In the genomic region with DNA sequence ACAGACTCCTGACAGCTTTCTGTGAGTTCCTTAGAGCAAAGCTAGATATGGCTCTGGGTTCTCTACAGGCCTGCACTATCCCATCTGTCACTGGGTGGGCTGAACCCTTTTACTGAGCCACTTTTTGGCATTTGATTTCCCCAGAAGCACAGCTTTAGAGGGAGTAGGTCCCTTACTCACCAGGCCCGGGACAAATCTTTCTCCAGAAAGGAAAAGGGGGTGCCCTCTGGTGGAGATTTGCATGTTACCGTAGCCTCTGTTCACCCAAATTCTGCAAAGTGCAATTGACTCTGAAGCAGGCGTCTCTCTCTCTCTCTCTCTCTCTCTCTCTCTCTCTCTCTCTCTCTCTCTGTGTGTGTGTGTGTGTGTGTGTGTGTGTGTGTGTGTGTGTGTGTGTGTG, we compare ENCODE assay signal across 8 mouse cellular contexts. TPM values are rescaled to one million over a fixed set of nuclear protein-coding genes. Genes with fewer than 3 reads are reported as not detected.
DNase-seq lines count a peak whose midpoint lies in the region; ATAC-seq and TF ChIP-seq lines count a peak whose summit lies in the region.

No protein-coding gene starts in this region.

- DNase-seq in heart, postnatal 0 days (ENCODE audit: low spot score): no peak
- DNase-seq in 3T3-L1 (ENCODE audit: low read depth, low spot score) (peak; percentile 47), NIH3T3 (ENCODE audit: low read depth) (peak; percentile 65)

- no peak overlapping the region for H3K4me3 ChIP-seq in heart, postnatal 0 days (ENCODE audit: low read depth, low read length)
- H3K4me3 ChIP-seq in heart, embryonic 12.5 days: no peak overlapping the region
- no peak overlapping the region for H3K4me3 ChIP-seq in forebrain, embryonic 16.5 days (replicated peaks; ENCODE audit: low read length)
- no peak overlapping the region for H3K4me3 ChIP-seq in midbrain, embryonic 15.5 days

- H3K4me2 ChIP-seq in heart, postnatal 0 days (ENCODE audit: low read depth, low read length): no peak overlapping the region
- no peak overlapping the region for H3K4me2 ChIP-seq in heart, embryonic 12.5 days
- no peak overlapping the region for H3K4me2 ChIP-seq in forebrain, embryonic 16.5 days (ENCODE audit: low read length)
- no peak overlapping the region for H3K4me2 ChIP-seq in midbrain, embryonic 15.5 days

- no peak overlapping the region for H3K27ac ChIP-seq in heart, postnatal 0 days (ENCODE audit: low read depth)
- H3K27ac ChIP-seq in heart, embryonic 12.5 days (ENCODE audit: poor library complexity, severe bottlenecking): no peak overlapping the region
- H3K27ac ChIP-seq in forebrain, embryonic 16.5 days (ENCODE audit: low read length): no peak overlapping the region
- H3K27ac ChIP-seq in midbrain, embryonic 15.5 days: no peak overlapping the region

- no peak for ATAC-seq in heart, postnatal 0 days (ENCODE audit: insufficient read depth, low read depth)
- no peak for ATAC-seq in heart, embryonic 12.5 days (ENCODE audit: insufficient number of reproducible peaks, low FRiP score)
- ATAC-seq in forebrain, embryonic 16.5 days: peak; percentile 63
- ATAC-seq in midbrain, embryonic 15.5 days (replicated peaks): 0 out of 2 replicates have a peak, but pooled peaks have one; percentile 37
- ATAC-seq in megakaryocyte, adult 5-6 weeks (ENCODE audit: poor library complexity, severe bottlenecking): no peak
- no peak for ATAC-seq in erythroblast, adult 5-6 weeks (replicated peaks; ENCODE audit: low FRiP score, poor library complexity, severe bottlenecking)

- H3K27me3 ChIP-seq in heart, postnatal 0 days (ENCODE audit: control insufficient read depth, insufficient read depth, low read length): peaks cover 26% of the 10 kb centered on the region
- H3K27me3 ChIP-seq in heart, embryonic 12.5 days (replicated peaks): peaks cover 31% of the 10 kb centered on the region
- peaks cover 3% of the 10 kb centered on the region; the same call in 1 of the 2 replicates for H3K27me3 ChIP-seq in forebrain, embryonic 16.5 days (replicated peaks; ENCODE audit: control insufficient read depth, insufficient read depth, low read length)
- no peaks in the 10 kb centered on the region for H3K27me3 ChIP-seq in midbrain, embryonic 15.5 days (replicated peaks)

- no peaks in the 10 kb centered on the region for H3K4me1 ChIP-seq in heart, postnatal 0 days (ENCODE audit: control insufficient read depth, insufficient read depth)
- H3K4me1 ChIP-seq in heart, embryonic 12.5 days (replicated peaks): peaks cover 10% of the 10 kb centered on the region
- peaks cover 8% of the 10 kb centered on the region for H3K4me1 ChIP-seq in forebrain, embryonic 16.5 days (replicated peaks; ENCODE audit: control insufficient read depth, insufficient read depth, low read length)
- peaks cover 25% of the 10 kb centered on the region for H3K4me1 ChIP-seq in midbrain, embryonic 15.5 days

- H3K36me3 ChIP-seq in heart, postnatal 0 days (replicated peaks; ENCODE audit: control insufficient read depth, insufficient read depth, low read length): no peaks in the 10 kb centered on the region
- H3K36me3 ChIP-seq in heart, embryonic 12.5 days: no peaks in the 10 kb centered on the region
- no peaks in the 10 kb centered on the region for H3K36me3 ChIP-seq in forebrain, embryonic 16.5 days (ENCODE audit: control insufficient read depth, insufficient read depth)
- no peaks in the 10 kb centered on the region for H3K36me3 ChIP-seq in midbrain, embryonic 15.5 days (replicated peaks)

- no peak overlapping the region for H3K9ac ChIP-seq in heart, postnatal 0 days (replicated peaks; ENCODE audit: low read depth, low read length)
- no peak overlapping the region for H3K9ac ChIP-seq in heart, embryonic 12.5 days
- H3K9ac ChIP-seq in forebrain, embryonic 16.5 days (replicated peaks; ENCODE audit: low read depth, low read length): no peak overlapping the region
- H3K9ac ChIP-seq in midbrain, embryonic 15.5 days: no peak overlapping the region

- TF ChIP-seq EP300 in heart, postnatal 0 days (IDR thresholded peaks at IDR 0.05; ENCODE audit: low read depth): no peak

- no peaks in the 10 kb centered on the region for H3K9me3 ChIP-seq in heart, postnatal 0 days (replicated peaks; ENCODE audit: control insufficient read depth, low read length)
- no peaks in the 10 kb centered on the region for H3K9me3 ChIP-seq in heart, embryonic 12.5 days (replicated peaks)
- no peaks in the 10 kb centered on the region for H3K9me3 ChIP-seq in forebrain, embryonic 16.5 days (ENCODE audit: control insufficient read depth, low read length)
- no peaks in the 10 kb centered on the region for H3K9me3 ChIP-seq in midbrain, embryonic 15.5 days

- 5% methylated on average over 3 of the region's 3 CpGs for WGBS in heart, postnatal 0 days
- WGBS in heart, embryonic 12.5 days: 7% methylated on average over 3 of the region's 3 CpGs
- 6% methylated on average over 3 of the region's 3 CpGs for WGBS in forebrain, embryonic 16.5 days
- 9% methylated on average over 3 of the region's 3 CpGs for WGBS in midbrain, embryonic 15.5 days

- TF ChIP-seq CTCF in heart, postnatal 0 days (IDR thresholded peaks at IDR 0.05; ENCODE audit: low read depth): peak; percentile 46

RNA-seq across cellular contexts. Expression of a gene that starts 28.6 kb away (rescaled TPM):
- 0.93 and 2.4 TPM in 2 replicates for total RNA-seq in heart, postnatal 0 days (2014; rRNA removed; ENCODE audit: low replicate concordance)
- polyA plus RNA-seq in heart, postnatal 0 days (2015; fragmentation: Nextera tagmentation; extraction: Ambion mirVana): 0.66 and 1.1 TPM in 2 replicates
- polyA plus RNA-seq in heart, embryonic 12.5 days (2016; fragmentation: Nextera tagmentation; extraction: Ambion mirVana): 1.8 and 2.4 TPM in 2 replicates
- polyA plus RNA-seq in forebrain, embryonic 16.5 days (2015; fragmentation: Nextera tagmentation; extraction: Ambion mirVana): 39.0 and 45.0 TPM in 2 replicates
- 77.8 and 83.1 TPM in 2 replicates for polyA plus RNA-seq in midbrain, embryonic 15.5 days (2015; fragmentation: Nextera tagmentation; extraction: Ambion mirVana)
- total RNA-seq in megakaryocyte, adult 5-6 weeks (2015): not detected in 2 replicates
- total RNA-seq in megakaryocyte, adult 5-6 weeks (2017): not detected in 2 replicates
- not detected in 2 replicates for total RNA-seq in erythroblast, adult 5-6 weeks (2015; ENCODE audit: low replicate concordance)
- total RNA-seq in erythroblast, adult 5-6 weeks (2017; ENCODE audit: low replicate concordance): not detected in 2 replicates

RNA-seq across cellular contexts. Expression of a gene that starts 39.6 kb away (rescaled TPM):
- total RNA-seq in heart, postnatal 0 days (2014; rRNA removed; ENCODE audit: low replicate concordance): not detected in 2 replicates
- polyA plus RNA-seq in heart, postnatal 0 days (2015; fragmentation: Nextera tagmentation; extraction: Ambion mirVana): 0.12 and 0.36 TPM in 2 replicates
- 0.84 and 1.5 TPM in 2 replicates for polyA plus RNA-seq in heart, embryonic 12.5 days (2016; fragmentation: Nextera tagmentation; extraction: Ambion mirVana)
- polyA plus RNA-seq in forebrain, embryonic 16.5 days (2015; fragmentation: Nextera tagmentation; extraction: Ambion mirVana): not detected in 2 replicates
- not detected in 2 replicates for polyA plus RNA-seq in midbrain, embryonic 15.5 days (2015; fragmentation: Nextera tagmentation; extraction: Ambion mirVana)
- not detected in 2 replicates for total RNA-seq in megakaryocyte, adult 5-6 weeks (2015)
- not detected in 2 replicates for total RNA-seq in megakaryocyte, adult 5-6 weeks (2017)
- not detected in 2 replicates for total RNA-seq in erythroblast, adult 5-6 weeks (2015; ENCODE audit: low replicate concordance)
- not detected in 2 replicates for total RNA-seq in erythroblast, adult 5-6 weeks (2017; ENCODE audit: low replicate concordance)

RNA-seq across cellular contexts. Expression of a gene that starts 39.9 kb away (rescaled TPM):
- 62.4 and 93.5 TPM in 2 replicates for total RNA-seq in heart, postnatal 0 days (2014; rRNA removed; ENCODE audit: low replicate concordance)
- 14.4 and 17.4 TPM in 2 replicates for polyA plus RNA-seq in heart, postnatal 0 days (2015; fragmentation: Nextera tagmentation; extraction: Ambion mirVana)
- polyA plus RNA-seq in heart, embryonic 12.5 days (2016; fragmentation: Nextera tagmentation; extraction: Ambion mirVana): 32.5 and 35.9 TPM in 2 replicates
- polyA plus RNA-seq in forebrain, embryonic 16.5 days (2015; fragmentation: Nextera tagmentation; extraction: Ambion mirVana): 7.2 and 8.0 TPM in 2 replicates
- 7.6 and 8.2 TPM in 2 replicates for polyA plus RNA-seq in midbrain, embryonic 15.5 days (2015; fragmentation: Nextera tagmentation; extraction: Ambion mirVana)
- total RNA-seq in megakaryocyte, adult 5-6 weeks (2015): not detected in 2 replicates
- total RNA-seq in megakaryocyte, adult 5-6 weeks (2017): not detected in 2 replicates
- total RNA-seq in erythroblast, adult 5-6 weeks (2015; ENCODE audit: low replicate concordance): not detected in 2 replicates
- 0.28 TPM in 1 of 2 replicates, not detected in the other for total RNA-seq in erythroblast, adult 5-6 weeks (2017; ENCODE audit: low replicate concordance)

Comparison
In these comparisons a context has a peak if more than half of its experiments do, and no peak if none do; other contexts are left out.
1. ATAC-seq: peak in forebrain, embryonic 16.5 days (single experiment) and midbrain, embryonic 15.5 days (single experiment); none in heart, postnatal 0 days (single experiment), heart, embryonic 12.5 days (single experiment), megakaryocyte, adult 5-6 weeks (single experiment) and erythroblast, adult 5-6 weeks (single experiment).
2. RNA of a gene that starts 28.6 kb away (polyA plus RNA-seq): 77.8 to 83.1 TPM in midbrain, embryonic 15.5 days and 39.0 to 45.0 TPM in forebrain, embryonic 16.5 days; 1.8 to 2.4 TPM in heart, embryonic 12.5 days and 0.66 to 1.1 TPM in heart, postnatal 0 days; every median in the first group is over 10 times any median in the second.